Mouse (Mus musculus) ES-E14 (cell line): ENCODE measurements around the gene Slc5a2.

Experiments used
- CHD2 ChIP-seq: IDR thresholded peaks from 2 replicates; pipeline ENCODE4 v1.6.1; 2014; ENCODE audit warnings: mild to moderate bottlenecking, low read depth, low read length, inconsistent platforms
- HCFC1 ChIP-seq: IDR thresholded peaks from 2 replicates; pipeline ENCODE4 v1.6.1; 2012; ENCODE audit warnings: low read length, inconsistent platforms, borderline replicate concordance; ENCODE audit not compliant: insufficient read depth
- ZNF384 ChIP-seq: IDR thresholded peaks from 2 replicates; pipeline ENCODE4 v1.6.1; 2012; ENCODE audit warnings: low read depth, low read length, inconsistent platforms

- TF ChIP-seq CHD2 = no peak
- TF ChIP-seq HCFC1 = no peak
- TF ChIP-seq ZNF384 = no peak
Measured at GRCm38 (mm10) chr7:128282532-128283244, 17.2 kb downstream of the Slc5a2 start.
